Mouse (Mus musculus): ENCODE measurements around the gene Mipep.

The Mipep gene

DNA sequence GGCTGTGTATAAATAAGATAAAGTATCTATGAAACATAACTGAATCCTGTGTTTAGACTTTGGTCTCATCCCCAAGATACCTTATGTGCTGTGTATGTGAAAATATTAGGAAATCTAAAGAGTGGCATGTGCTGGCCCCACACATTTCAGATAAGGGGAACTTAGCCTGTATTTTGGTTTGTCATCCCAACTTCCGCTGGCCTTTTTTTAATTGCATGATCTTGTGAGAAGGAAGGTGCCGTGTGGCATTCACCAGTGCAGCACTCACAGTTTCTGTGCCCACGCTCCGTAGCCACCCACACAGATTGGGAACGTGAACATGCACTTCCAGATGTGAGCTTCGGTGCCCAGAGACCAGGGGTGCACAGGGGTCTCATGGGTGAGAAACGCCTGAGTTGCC is 26.7 kb upstream of the Mipep start:
- DNase-seq = no peak

DNA sequence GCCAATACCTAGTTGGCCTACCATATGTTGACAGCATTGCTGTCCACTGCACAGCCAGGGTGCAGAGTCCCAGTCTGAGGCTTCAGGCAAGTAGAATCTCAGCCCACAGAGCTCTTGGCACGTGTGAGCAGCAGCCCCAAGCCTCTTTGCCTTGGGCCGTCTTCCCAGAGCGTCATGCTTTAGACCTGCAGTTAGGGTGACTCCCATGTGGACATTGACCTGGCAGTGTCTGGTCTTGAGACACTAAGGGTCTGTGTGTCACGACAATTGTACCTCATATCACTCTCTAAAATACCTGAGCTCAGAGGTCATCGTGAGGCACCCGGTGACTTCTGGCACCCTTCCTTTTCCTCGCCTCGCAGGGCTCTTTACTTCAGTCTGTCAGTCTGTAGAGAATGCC is 25.3 kb upstream of the Mipep start:
- no peak for DNase-seq

GRCm38 (mm10) chr14:60761801-60762200 is 22.6 kb upstream of the Mipep start:
- no peak for DNase-seq

GRCm38 (mm10) chr14:60762754-60763153 is 21.6 kb upstream of the Mipep start:
- no peak for DNase-seq

DNA sequence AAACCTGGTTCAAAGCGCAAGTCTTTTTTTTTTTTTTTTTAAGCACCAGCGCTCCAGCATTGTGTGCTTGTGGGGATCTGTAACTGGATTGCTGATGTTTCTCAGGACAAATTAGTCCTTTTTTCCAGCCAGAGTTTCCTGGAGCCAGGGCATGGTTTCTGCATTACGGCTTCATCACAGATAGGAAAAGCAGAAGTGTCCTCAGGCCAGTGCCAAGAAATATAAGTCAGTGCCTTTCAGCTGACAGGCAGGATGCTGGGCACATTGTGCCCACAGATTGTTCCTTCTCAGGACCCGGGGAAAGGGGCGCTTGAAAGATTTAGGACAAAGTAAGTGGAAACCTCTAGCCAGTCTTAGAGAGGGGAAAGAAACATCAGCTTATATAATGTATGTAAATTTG is 20.6 kb upstream of the Mipep start:
- DNase-seq = no peak

- DNase-seq = no peak
Observed at GRCm38 (mm10) chr14:60764526-60764925, 19.8 kb upstream of the Mipep start.

GRCm38 (mm10) chr14:60765025-60765424 is 19.3 kb upstream of the Mipep start:
- peak; percentile 22 for DNase-seq

DNA sequence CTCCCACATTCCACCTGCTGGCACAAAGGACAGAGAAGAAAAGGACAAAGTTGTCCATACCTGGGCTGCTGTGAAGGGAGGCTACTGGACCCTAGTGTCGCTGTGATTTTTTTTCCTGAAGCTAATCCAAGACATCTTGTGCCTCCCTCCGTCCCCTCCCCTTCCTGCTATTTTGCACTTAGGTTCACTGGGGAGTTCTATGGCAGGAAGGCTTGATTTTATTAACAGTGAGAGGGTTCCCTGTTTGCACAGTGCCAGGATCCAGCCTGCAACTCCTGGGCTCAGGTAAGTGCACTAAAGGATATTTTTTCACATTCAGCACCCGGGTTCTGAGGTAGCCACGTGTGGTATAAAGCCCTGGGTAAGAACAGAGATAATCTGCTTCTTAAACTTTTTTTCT is 16.5 kb upstream of the Mipep start, which contains the start of gene C1qtnf9:
Gene C1qtnf9 (plus strand): TSS at position 251 of the 400 bp plus-strand sequence.
- no peak for DNase-seq

GRCm38 (mm10) chr14:60769340-60769739 is 15.0 kb upstream of the Mipep start:
- no peak for DNase-seq

DNA sequence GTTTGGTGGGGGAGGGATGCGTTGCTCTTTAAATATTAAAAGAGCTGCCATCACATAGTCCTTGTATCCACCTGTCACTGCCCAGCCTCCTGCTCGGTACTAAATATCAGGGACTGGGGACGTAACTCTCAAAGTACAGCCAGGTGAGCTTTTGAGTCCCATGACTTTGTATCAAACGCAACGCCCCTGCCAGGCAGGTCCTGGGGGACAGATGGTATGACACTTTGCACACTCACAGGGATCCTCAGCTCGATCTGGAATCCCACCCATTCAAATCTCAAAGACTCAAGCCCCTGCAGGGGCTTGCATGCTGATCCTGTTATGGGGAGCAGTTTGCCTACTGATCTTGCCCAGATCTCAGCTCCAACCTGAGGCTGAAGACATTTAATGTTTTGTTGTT is 13.8 kb upstream of the Mipep start:
- no peak for DNase-seq

GRCm38 (mm10) chr14:60771057-60771456 is 13.3 kb upstream of the Mipep start:
- peak; percentile 76 for DNase-seq

DNA sequence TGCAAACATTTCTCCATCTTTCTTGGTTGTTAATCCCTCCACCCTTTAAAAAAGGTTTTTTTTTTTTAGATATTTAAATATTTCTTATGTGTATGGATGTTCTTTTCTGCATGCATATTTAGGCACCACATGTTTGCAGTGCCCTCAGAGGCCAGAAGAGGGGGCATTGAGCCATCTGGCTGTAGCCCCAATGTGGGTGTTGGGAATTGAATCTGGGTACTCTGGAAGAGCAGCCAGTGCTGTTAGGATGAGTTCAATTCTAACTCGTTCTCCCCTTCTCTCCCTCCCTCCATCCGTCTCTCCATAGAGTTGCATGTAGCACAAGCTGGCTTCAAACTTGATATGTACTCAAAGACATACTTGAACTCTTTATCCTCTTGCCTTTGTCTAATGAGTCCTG is 10.9 kb upstream of the Mipep start:
- no peak for DNase-seq

- DNase-seq = no peak
Observed at GRCm38 (mm10) chr14:60776521-60776920, 7.9 kb upstream of the Mipep start.

DNA sequence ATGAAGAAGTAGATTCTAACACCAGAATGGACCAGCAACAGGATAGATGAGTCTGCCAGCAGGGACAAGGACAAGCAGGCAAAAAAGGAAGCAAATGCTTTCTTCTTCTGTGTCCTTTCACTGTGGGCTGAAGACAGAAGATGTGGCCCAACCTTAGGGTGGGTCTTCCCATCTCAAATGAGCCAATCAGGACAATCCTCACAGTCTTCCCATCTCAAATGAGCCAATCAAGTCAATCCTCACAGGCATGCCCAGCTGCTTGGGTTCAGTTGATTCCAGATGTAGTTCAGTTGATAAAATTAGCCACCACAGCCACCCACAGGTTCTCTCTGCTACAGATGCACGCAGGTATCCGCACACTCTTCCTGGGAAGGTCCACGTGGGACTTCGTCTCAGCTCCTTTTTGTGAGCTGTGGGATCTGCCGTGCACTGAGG is 6.9 kb upstream of the Mipep start:
- no peak for DNase-seq

GRCm38 (mm10) chr14:60779198-60779597 is 5.2 kb upstream of the Mipep start:
- DNase-seq = no peak

GRCm38 (mm10) chr14:60782121-60782656 is 2.2 kb upstream of the Mipep start:
- DNase-seq = no peak

DNA sequence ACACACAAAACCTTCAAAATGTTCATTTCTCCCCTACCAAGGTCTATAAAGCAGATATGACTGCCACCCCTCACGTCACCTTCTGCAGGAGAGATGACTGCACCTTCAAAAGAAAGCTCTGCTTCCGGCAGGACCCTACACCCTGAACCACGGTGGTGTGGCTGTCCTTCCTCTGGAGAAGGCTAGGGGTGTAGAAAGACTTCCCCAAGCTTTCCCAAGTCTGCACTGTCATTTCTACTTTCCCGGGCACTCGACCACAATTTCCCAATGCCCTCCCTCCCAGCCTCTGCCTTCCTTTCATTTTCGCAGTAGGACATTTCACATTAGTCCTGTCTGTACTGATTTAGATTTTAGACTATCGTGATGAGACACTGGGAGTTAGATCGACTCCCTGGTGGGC is 1.2 kb upstream of the Mipep start:
- no peak for DNase-seq

GRCm38 (mm10) chr14:60790103-60790502 is 5.7 kb downstream of the Mipep start:
- DNase-seq = peak; percentile 65

- no peak for DNase-seq
Observed at GRCm38 (mm10) chr14:60796600-60797322, 12.4 kb downstream of the Mipep start.

DNA sequence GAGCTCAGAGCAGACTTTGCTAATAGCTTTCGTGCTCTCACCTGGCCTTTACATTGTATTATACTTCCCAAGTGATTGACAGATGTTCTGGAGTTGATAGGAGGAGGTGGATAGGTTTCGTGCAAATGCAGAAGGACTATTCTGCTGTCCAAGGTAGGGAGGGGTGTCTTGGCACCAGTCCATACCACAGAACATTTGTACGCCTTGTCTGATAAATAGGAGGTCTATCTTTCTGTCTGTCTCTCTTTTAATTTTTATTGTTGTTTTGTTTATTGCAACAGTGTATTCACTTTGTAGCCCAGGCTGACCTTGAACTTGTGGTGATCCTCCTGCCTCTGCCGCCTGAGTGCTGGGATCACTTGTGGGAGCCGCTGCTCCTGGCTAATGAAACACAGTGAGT is 13.2 kb downstream of the Mipep start:
- DNase-seq = no peak

DNA sequence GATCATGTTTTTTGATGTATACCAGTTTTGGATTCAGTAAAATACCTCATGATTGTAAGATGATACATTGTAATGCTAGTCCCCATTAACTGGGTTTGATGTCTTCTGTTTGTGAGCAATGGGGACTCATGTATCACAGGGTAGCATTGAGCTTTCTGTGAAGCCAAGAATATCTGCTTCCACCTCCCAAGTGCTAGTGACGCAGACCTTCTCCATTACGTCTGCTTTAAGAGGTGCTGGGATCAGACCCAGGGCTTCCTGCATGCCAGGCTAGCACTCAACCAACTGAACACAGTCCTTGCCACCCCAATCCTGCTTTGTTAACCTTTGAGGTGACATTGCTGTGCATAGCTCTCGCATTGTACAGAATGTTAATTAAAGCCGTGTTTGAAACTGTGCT is 14.3 kb downstream of the Mipep start:
- DNase-seq = no peak

- peak; percentile 29 for DNase-seq
Observed at GRCm38 (mm10) chr14:60799762-60800728, 15.7 kb downstream of the Mipep start.

- no peak for DNase-seq
Observed at GRCm38 (mm10) chr14:60802026-60802425, 17.7 kb downstream of the Mipep start.

DNA sequence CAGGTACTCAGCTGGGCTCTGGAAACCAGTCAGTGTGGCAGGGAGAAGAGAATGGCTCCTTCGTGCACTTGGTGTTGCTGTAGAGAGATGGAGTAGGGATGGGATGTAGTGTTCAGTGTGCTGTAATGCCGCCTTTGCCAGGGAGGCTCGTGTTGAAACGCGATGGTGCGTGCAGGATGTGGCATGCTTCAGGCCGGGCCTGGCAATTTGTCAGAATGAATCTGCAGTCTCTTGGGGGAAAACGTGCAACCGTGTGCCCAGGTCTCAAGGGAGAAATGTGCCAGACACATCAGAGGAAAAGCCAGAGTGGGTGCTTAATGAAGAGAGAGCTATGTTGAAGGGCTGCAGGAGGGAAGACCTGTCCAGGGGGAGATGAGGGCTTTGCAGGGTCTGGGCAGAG is 20.6 kb downstream of the Mipep start:
- no peak for DNase-seq

Measured in kidney, postnatal 14 days (tissue).